Mouse (Mus musculus) megakaryocyte, adult 5-6 weeks (primary cell): ENCODE measurements at regions not wholly inside any gene's neighbourhood (a gene's known extent, or its start where the extent isn't known, plus 50 kb on each side); places are given as distances from the start of the nearest gene placed in this dataset.

Experiments used
- ATAC-seq: 2 replicates; pipeline ENCODE4 v1.8.0; 2016; ENCODE audit warnings: mild to moderate bottlenecking, inconsistent platforms; ENCODE audit not compliant: poor library complexity, severe bottlenecking

DNA sequence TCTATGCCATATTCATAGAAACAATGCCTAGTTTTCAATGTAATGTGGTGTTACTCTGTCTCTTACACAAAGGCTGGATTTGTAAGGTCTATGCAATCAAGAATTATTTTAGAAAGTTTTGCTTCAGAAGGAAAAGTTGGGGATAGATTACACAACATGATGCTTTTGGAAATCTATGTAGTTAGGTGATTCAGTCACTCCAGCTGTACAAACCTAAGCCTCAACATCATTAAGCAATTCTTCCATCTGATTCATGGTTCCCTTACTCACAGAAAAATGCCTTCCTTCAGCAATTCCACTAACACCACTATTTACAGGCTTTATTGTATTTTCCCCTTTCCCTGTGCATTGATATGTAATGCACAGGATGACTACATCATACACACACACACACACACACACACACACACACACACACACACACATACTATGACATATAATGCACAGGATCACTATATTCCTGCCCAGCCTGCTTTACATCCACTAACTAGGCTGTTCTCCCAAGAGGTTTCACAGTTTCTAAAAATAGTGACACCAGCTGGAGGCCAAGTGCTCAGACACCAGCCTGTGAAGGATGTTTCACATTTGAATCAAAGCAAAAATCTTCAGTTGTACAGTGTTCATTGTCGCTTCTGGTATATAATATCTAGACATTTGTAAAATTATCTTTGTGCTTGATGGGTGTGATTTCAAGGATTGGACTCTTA lies 305.9 kb downstream of the Klf6 start:
- no peak for ATAC-seq

DNA sequence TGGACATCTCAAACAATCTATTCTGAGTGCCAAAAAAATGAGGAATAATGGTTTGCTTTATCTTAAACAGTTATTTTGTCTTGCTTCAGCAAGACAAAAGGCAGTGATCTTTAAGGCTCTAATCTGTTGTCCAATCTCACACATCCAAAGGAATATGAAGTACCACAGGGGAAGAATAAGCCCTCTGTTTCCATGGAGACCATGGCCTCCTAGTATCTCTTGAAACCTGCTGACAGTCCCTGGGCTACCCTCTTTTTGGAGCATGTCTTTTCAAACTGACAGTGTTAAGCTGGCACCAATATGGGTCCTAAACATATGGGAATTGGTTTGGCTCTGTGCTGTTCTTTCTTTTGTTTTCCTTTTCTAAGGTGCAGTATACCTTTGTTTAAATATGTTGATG lies 311.8 kb downstream of the Klf6 start:
- ATAC-seq: no peak

DNA sequence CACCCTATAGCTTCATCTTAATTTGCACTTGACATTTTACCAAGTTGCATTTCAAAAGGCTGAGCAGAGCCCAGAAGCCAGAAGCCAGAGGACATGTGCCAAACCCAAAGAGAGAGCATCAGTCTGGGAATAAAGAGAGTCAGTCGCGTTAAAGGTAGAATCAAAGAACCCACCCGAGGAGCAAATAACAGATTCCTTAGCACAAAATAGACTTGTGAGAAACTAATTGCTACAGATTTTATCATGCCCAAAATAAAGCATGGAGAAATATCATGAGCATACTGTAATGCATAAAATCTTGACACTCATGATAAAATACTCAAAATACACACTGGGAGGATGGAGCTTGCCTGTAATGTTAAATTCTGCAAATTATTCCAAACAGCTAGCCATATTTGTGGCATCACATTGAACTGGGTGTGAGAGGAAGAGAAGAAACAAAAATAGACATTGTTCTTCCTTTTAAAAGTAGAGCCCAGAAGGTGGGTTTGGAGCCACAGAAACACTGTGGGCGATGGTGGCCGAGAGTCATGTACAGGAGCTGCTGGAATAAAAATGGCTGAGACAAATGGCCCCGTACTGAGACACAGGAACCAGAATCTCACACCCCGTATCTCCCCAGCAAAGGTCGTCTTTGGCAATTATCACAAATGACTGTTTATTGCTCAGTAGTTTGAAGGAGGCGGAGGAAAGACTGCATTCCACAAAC lies 317.2 kb downstream of the Klf6 start:
- ATAC-seq: no peak

DNA sequence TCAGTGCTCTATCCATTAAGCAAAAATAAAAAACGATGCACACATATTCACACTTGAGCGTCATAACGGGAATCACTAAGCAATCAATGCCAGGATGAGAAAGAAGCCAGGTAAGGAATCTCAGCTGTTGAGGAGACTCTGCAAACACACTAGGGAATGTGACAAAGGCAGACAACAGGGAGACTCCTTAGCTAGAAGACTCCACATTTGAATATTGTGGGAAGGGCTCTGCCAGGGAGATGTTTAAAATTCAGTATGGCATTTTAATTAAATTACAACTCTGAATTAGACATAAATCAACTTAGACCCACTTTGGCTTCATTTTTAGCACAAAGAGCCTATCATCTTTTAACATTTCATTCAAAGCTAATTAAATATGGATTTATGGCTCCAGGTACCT lies 327.9 kb downstream of the Klf6 start:
- no peak for ATAC-seq

DNA sequence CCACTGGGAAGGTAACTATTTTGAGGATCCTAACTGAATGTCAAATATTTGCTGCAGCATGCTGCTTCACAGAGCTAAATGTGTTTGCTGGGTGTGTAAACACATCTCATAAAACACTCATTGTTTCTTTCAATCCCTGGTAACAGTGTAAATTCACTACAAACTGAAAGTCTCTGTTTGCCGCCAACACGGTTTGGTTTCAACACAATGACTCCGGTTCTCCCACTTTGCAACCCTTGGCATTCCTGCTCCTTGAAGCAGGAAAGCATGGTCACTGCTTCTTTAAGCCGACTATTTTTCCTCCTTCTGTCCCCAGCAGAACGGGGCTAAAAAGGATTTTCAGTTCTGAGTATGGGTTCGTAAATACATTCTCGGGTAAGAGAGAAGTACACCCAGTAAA lies 328.3 kb downstream of the Klf6 start:
- ATAC-seq: no peak

DNA sequence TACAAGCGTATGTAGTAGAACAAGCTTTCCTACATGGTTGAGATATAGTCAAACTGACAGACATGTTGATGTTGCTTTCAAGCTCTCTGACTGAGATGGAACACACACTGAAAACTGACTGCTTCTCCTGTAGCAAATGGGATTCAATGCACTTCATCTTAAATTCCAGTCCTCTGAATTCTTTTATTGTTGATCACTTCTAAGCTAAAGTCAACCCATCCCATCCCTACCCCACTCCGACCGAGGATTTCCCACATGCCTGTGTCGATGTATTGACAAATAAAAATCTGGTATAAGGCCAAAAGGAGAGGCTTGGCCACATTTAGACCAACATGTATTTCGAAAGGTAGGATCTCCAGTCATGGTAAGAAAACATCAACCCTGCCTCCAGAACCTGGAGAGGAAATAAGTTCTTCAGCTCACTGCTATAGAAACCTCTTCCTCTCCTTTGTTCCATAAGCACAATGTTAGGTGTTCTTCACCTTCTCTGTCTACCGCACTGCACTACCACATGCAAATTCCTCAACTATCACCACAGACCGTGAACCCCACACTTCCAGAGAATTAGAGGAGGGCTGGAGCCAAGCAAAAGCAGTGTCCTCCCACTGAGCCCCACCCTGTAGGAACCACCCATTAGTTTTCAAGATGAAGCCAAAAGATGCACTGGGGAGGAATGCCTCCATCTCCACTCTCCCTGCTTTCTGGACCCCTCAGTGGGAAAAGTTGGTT lies 330.1 kb downstream of the Klf6 start:
- no peak for ATAC-seq

DNA sequence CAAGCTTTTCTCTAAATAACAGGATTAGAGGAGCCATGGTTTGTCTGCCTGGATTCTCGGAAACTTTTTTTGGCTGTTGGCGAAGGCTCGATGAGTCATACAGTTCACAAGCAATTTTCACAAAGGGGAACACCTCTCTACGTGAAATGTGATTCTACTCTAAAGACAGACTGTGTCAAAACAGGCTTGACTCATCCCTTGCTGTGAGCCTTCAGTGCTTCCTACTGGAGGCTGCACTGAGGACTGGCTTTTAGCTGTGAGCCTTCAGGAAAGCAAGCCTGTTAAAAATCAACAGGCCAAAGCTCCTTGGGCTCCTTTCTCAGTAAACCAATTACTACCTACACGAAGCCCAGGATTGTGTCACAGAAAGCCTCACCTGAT lies 330.6 kb downstream of the Klf6 start:
- peak; percentile 62 for ATAC-seq

DNA sequence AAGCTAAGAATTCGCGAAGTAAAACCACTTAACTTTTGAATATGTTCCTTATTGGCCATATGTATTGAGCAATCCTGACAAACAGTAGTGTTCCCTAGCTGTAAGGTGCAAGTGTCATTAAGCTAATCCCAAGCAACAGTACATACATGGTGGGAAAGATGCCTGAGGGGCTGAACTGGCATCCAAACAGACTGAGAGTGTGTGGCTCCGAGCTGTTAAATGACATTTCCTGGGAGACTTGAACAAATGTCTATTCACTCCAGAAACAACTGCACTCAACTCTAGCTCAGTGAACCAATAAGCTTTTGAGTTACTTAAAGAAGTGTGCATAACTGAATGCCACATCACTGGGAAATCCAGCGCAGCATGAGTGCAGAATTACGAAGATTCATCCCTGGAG lies 335.4 kb downstream of the Klf6 start:
- no peak for ATAC-seq

DNA sequence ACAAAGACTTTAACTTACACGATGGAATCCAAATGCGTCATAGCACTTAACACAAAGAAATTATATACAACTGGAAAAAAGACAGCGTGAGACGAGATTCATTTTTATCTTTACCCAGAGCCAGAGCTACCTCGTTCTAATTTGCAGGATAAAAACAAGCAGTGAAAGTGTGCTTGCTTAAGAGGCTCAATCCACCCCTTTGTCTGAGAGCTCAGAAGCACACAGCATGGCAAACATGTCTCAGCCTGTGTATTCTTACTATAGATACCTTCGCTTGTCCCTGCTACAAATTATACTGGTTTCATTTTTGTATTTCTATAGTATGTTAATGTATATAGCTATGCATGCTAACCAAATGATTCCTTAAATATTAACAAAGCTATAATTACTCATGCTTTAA lies 337.8 kb downstream of the Klf6 start:
- no peak for ATAC-seq

DNA sequence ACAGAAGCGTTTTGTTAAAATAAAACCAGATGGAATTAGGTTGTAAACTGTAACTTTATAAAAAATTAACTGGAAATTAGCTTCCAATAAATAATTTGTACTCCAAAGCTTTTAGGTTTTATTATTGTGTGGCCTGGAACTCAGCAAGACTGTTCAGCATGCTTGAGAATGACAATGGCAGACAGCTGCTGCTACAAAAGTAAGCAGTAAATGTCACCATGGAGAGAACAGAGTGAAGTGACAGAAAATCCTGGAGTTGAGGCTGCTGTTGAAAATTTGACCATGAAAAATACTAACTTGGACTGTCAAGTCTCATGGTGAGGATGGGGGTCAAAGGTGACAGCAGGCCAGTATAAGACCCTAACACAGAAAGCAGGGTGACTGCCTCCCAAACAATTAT lies 340.2 kb downstream of the Klf6 start:
- no peak for ATAC-seq

DNA sequence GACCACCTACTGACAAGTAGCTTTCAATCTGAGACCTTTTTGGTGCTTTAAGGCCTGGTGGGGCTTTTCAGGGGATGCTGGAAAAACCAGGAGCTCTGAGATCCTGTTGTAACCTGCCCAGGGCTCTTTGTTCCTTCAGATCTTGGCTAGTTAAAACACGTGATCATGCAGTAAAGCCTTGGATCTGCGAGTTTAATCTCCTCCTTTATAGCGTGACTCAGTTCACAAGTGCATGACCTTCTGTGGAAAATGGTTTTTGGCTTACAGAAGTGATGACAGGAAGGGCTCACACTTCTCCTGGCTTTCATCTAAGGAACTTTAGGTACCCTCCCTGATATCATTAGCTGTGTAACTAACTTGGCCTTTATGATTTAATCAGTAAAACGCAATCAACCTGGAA lies 343.1 kb upstream of the Pitrm1 start:
- no peak for ATAC-seq

DNA sequence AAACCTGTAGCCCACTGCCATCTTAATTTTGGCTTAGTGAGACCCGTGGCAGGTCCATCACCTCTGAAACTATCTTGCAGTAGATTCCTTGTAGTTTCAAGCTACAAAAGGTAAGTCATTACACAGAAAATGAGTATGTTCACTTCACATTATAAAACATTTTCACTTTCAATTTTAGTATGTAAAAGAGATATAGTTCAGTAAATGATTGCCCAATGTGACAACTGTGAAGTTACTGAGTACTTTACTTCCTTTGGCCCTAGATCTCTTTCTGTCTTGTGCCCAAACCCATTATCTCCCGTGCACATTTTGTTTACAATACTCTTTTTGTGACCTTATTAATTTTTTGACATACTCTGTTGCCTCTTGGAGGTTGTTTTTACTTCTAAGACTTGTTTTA lies 335.4 kb upstream of the Pitrm1 start:
- ATAC-seq: no peak

DNA sequence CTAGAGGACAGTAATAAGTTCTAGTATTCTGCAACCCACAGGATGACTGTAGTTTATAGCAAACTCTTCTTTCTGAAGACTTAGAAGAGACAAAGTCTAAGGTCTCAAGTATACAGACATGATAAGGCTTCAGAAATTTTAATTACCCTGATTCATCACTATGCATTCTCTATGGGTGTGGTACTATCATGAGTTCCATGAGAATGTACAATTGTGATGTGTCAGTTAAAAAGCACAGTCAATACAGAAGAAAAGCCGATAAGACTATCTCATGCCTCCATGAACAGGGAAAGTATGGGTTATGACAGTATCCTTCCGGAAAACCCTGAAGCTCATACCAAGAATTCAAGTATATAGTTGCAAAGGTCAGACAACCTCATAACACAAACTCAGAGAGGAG lies 333.8 kb upstream of the Pitrm1 start:
- ATAC-seq: no peak

DNA sequence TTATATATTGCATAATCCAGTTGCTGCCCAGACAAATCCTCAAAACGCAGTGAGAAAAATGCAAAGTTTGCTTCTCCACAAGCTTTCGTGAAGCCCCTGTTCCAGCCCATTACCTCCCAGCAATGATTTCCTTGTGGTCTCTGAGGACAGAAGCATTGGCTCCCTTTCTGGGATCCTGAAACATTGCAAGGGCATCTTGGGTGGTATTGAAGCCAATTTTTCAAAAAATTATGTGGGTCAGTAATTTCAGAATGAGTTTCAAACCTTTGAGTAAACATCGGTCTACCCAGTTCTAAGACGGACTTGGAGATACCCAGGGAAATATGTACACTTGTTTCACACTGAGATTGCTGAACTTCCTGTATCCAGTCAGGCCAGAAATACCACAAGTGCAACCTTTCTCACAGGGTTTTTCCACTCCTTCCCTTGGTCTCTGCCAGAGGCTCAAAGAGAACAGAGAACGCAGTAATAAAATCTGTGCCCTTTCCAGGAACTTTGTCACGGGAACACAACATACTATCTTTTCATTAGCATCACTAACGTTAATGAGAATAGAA lies 321.8 kb upstream of the Pitrm1 start:
- peak; percentile 52 for ATAC-seq

DNA sequence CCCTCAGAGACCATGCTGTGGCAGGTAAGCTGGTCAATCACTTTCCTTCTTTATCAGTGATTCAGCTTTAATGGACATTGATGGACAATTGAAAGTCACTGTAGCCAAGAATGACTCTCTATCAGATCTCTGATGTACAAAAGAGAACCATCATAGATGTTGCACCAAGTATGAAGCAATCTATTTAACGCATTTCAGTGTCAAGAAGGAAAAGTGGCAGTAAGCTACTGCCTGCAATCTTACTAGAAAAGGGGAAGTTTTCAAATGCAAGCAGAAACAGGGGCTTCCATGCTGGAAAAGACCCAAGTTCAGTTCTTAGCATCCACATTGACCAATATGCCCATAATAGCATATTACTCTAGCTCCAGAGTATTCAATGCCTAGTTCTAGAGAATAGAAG lies 319.7 kb upstream of the Pitrm1 start:
- ATAC-seq: peak; percentile 94

DNA sequence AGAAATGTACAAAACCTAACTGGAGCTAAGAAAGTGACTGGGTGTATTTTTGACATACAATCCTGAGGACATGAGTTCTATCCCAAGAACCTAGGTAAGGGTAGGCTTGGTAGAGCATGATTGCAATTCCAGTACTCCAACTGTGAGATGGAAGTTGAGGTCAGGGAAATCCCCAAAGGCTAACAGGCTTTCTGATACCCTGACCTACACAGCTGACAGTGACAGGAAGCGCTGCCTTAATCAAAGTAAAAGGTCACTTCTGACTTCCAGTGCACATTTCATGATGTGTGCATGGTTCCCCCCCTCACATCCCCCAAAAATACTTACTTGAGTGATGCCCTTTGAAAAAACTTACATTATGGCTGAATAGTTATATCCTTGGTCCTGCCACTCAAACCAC lies 312.6 kb upstream of the Pitrm1 start:
- ATAC-seq: no peak

DNA sequence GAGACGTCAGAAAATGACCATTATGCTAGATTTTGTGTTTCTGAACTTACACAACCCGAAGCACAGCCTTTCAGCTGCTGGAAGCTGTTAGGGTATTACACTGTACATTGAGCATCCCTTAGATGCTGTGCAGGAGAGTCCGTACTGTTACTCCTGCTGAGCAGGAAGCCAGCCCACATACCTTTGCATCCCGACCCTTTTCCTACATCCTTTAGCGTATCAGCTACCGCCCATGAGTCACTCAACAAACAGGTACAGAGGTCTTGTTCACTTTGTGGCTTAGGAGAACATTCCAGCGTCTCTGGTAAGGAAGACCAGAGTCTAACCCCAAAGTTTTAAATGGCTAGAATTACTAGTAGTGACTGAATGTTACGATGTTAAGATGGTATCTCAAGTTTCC lies 311.4 kb upstream of the Pitrm1 start:
- no peak for ATAC-seq

DNA sequence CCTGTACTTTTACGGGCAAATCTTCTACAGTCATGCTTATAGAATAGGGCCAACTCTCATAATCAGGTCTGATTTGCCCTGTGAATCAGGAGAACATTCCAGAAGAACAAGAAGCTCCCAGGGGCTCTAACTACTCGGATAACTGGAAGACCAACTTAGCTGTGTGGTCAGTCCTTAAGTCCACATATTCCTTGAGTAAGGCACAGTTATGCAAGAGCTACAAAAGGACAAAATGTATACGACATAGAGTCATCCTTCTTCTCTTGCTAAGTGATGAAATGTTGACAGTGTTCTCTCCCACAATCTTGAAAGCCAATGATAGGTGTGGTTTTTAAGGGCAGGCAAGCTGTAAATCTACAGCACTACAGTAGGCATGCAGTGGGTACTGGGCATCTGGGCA lies 310.7 kb upstream of the Pitrm1 start:
- no peak for ATAC-seq

DNA sequence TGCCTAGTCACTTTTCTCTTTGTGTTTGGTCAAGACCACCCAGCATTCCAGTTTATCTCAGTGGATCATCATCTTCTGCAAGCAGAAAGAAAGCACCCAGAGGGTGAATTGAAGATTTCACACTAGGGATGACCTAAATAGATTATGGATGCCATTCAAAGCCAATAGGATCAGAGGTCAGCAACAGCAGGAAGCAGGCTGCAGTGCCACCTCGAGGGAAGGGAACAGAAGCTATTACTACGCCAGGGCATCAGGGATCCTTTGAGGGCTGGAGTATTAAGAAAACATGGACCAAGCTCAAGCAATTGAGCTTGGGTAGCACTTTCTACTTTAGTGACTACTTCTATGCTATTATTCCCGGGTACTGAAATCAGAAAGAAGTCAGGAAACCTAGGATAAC lies 307.1 kb upstream of the Pitrm1 start:
- peak; percentile 37; the same call in 1 of the 2 replicates for ATAC-seq

DNA sequence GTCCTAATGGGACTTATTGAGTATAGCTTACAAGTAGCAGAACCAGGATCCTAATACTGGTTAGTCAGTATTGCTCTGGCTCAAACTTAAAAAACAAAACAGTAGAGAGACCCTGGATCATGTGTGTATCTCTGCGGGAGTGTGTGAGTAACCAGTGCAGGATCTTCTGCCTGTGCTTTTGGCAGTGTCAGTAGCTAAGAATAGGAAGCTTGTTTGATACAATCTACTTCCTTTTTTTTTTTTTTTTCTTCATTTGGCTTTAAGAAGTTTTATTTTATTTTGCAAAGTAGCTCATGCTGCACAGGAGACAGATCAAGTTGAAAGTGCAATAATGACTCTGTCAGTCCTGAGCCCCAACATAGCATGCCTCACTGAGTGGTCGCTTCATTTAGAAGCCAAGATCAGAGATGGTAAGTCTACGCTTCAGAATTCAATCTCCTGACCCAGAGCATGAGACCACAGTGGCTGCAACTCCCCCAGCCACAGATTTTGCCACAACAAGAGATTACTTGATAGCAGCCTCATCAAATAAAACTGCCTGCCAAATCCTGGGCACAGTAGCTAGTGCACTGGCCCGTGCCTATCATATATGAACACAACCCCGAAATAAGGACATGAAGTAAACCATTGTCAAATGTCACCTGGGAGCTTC lies 306.4 kb upstream of the Pitrm1 start:
- peak; percentile 79 for ATAC-seq

DNA sequence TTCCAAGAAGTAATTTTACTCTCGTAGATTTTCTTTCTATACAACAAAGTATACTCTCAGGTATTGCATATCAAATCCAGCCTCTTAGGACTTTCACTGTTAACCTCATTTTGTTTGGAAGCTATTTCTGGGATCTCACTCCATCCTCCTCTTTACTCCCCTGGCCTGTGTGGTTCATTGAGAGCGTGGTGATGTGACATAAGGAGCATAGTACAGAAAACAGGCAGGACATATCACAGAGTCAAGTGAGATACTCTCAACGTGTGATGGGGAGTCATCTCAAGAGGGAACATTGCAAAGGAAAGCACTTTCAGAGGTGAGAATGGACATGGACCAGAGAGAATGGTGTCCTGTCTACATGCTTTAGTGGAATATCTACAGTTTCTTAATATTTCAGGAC lies 297.8 kb upstream of the Pitrm1 start:
- ATAC-seq: no peak
